Mouse (Mus musculus): ENCODE measurements around the gene Cyren.

Cyren gene

DNA sequence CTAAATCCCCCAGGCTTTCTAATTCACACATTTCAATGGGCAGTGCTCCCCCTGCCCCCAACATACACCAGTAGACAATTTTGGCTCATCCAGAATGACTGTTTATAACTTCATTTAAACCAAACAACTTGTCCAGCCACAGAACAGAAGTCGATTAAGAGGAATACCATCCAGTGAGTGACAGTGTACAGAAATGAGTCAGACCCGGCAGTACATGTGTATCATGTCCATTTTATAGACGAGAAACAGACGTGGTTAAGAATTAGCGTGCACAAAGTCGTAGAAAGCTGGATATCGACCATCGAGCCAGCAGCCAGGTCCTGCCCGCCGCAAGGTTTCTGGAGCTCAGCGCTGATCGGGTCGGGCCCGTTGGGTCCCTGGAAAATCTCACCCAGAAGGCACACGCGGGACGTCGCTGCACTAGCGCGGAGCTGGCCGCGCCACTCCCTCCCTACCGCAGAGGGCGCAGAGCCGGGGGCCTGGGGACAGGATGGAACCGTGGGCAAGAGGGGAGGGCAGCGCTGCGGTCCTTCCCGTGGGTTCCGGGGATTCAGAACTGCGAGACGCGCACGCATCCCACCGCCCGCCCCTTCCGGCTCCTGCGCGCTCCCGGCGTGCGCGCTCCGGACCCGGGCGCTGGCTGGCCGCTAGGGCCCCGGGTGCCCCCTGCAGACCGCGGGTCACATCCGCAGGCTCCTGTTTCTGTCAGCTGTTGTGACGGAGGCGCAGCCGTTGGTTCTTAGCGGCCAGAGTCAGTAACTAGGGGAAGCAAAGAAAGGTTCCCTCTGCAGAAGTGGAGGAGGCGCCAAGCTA lies at the start of gene Cyren:
TSS of gene Cyren (minus strand) at position 552 of the 813 bp plus-strand sequence.
- peak; percentile 90 for DNase-seq (ENCODE audit: low spot score)

DNA sequence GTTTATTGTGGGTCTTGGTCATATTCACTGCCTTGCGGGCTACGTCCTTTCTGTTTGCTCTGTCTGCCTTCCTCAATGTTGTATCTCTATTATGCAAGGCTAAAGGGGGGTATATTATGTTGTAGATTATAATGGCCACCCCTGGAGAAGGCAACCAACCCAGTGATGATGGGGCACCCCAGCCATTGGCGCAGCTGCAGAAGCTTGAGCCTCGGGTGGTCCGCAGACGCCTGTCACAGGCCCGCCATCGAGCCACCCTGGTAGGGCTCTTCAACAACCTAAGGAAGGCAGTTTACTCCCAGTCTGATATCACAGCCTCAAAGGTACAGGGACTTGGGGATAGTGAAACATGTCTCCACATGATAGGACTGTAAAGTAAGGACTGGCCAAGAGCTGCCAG lies 49.7 kb upstream of the Cyren start:
- DNase-seq (ENCODE audit: low spot score), result no peak

DNA sequence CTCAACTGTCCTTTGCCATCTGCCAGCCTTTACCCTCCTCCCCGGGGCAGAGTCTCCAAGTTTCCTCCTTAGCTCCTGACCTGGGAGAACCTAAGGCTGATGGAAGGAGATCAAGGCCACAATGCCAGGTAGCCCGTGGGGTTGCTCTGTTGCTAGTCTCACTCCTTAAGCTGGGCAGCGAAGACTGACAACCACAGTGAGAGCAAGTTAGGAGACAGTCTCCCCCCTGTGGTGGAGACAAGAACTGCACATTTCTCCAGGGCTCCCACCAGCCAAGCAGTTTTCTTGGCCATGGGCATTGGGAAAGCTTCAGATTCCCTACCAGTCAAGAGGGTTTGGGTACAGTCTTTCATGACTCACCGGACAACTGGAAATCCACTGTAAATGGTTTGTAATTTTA lies 49.3 kb upstream of the Cyren start:
- peak; percentile 42 for DNase-seq (ENCODE audit: low spot score)

DNA sequence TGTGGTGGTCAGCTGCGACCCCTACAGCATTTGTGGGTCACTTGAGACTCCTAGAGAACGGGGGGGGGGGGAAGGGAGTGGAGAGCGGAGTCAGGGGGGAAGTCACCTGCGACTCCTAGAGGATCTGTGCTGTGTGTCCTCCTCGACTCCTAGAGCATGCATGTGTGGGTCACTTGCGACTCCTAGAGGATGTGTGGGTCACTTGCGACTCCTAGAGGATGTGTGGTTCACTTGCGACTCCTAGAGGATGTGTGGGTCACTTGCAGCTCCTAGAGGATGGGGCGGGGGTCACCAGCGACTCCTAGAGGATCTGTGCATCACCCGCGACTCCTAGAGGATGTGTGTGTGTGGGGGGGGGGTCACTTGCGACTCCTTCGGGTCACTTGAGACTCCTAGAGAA lies 44.1 kb upstream of the Cyren start:
- DNase-seq (ENCODE audit: low spot score), result peak; percentile 52

DNA sequence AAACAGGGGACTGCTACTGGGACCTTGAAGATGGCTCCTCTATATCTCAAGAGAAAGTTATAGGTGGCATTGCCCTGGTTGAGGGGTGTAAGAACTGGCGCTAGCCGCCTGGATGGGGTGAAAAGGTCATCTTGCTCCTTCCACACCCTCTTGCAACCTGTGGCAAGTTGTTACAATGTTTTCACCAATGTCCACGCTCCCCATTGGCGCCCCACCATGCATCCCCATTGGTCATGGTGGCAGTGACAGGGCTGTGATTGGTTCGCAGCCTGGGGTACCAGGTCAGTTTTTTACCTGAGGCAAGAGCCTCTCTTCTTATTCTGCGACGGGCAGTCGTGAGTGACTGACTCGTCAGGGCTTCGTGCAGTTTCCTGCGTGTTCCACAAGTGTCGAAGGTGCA lies 42.8 kb upstream of the Cyren start:
- no peak for DNase-seq (ENCODE audit: low spot score)

DNA sequence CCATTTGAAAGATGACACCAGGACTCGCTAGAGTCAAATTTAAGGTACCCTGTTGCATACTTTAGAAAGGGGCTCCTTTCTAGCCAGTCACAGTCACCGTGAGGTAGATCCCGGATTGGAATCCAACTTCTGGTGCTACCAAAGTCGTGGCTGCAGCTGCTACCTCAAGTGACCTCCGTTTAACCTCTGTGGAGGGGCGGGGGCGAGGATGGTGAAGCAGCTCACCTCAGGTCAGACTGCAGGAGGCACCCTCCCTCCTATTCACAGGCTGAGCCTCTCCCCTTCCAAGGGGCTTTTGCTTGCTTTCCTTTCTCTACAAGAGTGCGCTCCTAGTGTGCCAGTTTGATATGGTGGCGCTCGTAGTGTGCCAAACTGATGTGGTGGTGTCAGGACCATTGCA lies 42.1 kb upstream of the Cyren start, which contains the start of gene Stra8:
TSS of gene Stra8 (plus strand) at position 208 of the 400 bp plus-strand sequence.
- no peak for DNase-seq (ENCODE audit: low spot score)

DNA sequence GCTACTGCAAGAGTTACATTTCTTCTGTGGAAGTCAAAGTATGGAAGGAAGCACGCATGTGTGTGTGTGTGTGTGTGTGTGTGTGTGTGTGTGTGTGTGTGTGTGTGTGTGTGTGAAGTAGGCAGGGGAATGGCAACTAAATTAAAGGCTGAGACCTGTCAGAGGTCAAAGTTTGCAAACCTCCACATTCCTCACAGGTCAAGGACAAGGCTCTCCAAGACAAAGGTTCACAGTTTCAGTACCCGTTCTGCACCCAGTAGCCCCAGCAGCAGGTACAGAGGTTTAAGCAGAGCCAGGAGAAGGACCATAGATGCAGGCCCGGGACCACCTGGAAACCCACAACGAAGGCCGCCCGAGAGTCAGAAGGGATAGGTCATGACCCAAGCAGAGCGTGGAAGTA lies 41.3 kb upstream of the Cyren start:
- no peak for DNase-seq (ENCODE audit: low spot score)

DNA sequence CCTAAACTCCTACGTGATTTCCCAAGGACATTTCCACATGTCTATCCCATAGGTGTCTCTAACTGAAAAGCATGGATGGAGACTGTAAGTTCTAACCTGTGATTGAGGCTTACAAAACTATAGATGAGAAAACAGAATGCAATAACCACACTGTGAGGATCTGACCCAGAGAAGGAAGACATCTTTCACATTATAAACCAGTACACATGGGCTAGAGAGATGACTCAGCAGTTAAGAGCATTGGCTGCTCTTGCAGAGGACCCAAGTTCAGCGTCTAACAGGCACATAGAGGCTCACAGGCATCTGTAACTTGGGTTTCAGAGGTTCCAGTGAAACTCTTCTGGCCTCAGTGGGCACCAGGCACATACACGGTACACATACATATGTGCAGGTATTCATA lies 36.6 kb upstream of the Cyren start:
- DNase-seq (ENCODE audit: low spot score), result no peak

DNA sequence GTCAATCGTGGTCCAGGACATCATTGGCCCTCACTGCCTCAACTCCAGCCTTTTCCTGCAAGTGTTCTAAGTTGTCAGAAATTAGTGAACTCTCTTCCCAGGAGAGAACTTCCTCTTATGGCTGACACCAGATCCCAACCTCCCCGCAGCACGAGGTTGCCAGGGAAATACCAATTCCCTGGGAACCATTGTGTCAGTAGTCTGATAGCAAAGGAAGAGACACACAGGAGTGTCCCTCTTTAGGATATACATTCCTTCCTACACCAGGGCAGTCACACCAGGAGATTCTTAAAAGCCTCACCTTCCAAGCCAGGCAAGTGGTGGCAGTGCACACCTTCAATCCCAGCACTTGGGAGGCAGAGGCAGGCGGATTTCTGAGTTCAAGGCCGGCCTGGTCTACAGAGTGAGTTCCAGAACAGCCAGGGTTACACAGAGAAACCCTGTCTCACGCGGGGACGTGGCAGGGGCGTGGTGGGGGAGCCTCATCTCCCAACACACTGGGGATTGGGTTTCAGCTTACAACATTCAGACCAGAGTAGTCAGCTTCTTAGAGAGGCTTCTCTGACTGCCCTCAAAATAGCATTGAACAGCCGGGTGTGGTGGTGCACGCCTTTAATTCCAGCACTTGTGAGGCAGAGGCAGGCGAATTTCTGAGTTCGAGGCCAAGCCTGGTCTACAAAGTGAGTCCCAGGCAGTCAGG lies 35.6 kb upstream of the Cyren start:
- DNase-seq (ENCODE audit: low spot score), result no peak

DNA sequence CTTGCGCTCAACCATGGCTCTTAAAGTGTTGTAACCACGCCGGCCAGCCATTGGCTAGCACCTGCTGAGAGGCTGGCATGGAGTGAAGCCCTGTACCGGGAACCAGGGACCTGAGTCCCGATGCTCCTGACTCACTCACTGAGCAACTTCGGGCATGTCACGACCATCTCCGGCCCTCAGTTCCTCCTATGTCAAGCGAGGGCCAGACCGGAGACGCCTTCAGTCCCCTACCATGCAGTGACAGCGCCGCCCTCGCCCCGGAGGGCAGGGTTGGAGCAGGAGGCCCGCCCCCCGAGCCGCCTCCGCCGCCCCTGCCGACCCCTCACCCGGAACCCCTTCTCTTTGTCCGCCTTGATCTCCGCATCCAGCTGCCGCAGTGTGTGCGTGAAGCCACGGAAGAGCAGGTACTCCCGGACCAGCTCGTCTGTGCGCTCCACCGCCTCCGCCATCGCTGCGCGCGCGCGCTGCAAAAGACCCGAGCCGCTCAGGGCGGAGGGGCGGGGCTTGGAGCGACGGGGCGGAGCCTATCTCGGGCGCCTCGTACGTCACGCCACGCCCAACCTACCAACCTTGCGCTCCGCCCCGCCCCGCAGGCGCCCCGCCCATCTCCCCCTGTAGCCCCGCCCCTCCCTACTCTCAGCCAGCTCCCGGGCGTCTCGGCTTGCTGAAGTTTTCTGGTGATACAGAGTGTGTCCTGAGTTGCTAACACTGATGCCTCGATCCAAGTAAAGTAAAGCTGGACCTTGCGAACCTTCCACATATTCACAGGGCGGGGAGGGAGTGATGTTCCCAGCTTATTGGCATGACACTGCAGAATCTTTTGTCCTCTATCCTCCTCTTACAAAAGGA lies 32.7 kb upstream of the Cyren start, which contains the start of gene Wdr91:
TSS of gene Wdr91 (minus strand) at position 506 of the 849 bp plus-strand sequence.
- peak; percentile 95 for DNase-seq (ENCODE audit: low spot score)

DNA sequence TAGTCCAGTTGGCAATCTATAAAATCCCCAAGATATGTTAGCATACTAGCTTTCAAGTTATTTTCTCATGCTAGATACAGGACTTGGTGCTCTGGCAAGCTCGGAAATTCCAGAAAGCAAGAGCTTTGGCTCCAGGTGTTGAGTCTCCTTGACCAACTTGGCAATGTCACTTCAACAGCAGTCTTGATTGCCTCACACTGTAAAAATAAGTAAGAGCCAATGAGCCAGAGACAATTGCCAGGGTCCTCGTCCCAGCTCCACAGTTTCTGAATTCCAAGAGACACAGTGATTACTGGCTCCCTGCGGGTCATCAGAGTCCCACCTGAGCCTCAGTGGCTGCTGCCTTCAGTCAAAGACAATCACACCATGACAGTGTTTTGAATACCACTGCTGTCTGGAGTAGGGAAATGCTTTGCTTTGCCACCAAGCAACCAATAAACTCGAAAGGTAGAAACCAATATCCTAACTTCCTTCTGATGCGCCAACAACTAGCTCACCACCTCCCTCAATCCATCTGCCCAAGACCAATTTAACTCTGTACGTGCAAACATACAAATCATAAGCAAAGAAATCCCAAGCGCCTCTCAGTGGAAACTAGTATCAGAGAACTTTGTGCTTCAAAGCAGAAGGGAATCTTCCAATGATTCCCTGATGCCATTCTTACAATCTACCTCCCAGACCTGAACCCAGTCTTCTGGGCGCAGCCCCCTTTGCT lies 31.9 kb upstream of the Cyren start:
- no peak for DNase-seq (ENCODE audit: low spot score)

DNA sequence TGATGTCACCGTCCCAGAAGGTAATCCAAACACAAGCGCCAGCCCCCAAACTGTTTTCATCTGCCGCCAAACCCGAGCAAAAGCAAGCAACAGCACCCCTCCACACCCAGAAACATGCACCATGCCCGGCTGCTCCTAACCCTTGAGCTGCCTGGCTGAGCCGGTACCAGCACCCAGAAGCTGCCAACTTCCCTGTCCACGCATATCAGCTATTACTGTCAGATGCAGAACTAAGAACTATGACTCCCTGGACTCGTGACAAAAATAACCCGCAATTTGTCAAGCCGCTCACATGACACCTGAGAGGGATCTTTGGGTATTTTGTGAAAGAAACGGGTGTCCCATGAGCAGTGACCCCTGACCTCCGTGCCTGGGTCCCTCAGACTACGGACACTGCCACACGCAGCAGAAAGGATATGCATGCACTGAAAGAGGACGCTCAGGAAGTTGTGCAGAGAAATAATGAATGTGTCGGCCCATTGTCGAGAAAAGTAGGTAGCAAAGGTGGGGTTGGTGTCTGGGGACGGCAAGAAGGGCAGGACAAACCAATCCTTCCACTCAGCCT lies 29.9 kb upstream of the Cyren start:
- DNase-seq (ENCODE audit: low spot score), result no peak

DNA sequence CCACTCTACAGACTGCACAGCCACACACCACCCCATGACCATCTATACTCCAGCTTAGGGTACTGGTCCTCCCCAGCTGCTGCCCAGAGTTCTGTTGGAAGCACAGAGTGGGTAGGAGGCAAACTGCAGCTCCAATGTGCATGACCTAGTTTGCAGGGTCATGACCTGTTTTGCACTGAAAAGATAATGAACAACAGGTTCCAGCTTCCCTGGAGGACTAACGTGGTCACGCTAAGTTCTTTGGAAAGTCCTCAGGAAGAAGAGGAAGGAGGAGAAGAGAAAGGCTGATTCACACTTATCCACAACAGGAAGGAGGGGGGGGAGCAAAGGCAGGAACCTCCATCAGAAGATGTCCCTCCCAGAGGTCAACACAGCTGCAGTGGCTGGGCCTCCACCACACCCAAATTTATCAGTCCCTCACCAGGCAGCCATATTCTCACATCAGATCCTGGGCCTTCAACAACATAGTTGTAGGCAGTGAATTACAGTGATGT lies 29.3 kb upstream of the Cyren start:
- DNase-seq (ENCODE audit: low spot score), result no peak

DNA sequence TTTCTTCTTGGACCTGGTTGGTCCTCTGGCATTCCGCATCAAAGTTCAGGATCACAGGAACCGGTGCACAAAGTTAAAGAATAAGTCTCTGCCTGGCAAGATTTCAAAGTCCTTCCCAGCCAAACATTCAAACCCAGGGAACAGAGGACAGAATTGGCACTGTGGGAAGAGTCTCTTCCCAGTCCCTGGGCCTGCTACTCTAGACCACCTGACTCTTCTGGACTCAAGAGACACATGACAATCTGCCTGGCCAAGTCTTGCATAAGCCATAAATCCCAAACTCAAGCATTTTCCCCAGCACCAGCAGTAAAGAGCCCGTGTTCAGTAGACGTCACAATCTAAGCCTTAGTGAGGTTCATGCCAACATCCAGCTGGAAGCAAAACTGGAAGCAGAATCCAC lies 28.8 kb upstream of the Cyren start:
- no peak for DNase-seq (ENCODE audit: low spot score)

DNA sequence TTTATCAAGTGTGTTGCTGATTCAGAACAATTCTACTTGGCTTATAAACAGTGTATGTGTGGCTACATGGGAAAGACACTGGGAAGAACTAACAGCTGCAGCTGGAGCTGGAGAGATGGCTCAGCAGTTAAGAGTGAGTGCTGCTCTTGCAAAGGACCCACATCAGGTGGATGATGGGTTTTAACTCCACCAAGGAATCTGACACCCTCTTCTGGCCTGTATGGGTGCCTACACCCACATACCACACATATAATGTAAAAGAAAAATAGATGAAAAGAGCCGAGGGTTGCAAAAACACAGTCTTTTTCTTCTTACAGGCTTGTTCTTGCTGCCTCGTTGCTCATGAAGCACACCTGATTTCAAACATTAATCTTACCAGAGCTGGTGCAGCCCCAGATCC lies 28.3 kb upstream of the Cyren start:
- DNase-seq (ENCODE audit: low spot score), result no peak

DNA sequence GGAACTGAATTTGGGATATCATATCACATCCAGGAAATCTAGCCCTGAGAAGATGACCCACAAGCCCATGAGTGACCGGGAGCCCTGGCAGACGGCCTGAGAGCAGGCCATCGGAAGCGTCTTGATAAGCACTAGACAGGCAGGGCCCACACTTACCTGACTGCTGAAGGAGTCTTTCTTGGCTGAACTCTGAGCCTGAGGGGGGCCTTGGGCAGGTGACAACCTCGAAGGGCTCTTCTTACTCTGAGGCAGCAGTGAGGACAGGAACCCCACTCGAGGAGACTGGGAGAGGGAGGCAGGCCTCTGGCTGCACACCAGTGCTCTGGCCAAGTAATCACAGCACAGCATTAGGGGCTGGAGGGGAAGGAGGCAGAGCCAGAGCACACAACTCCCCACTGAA lies 26.5 kb upstream of the Cyren start:
- no peak for DNase-seq (ENCODE audit: low spot score)

DNA sequence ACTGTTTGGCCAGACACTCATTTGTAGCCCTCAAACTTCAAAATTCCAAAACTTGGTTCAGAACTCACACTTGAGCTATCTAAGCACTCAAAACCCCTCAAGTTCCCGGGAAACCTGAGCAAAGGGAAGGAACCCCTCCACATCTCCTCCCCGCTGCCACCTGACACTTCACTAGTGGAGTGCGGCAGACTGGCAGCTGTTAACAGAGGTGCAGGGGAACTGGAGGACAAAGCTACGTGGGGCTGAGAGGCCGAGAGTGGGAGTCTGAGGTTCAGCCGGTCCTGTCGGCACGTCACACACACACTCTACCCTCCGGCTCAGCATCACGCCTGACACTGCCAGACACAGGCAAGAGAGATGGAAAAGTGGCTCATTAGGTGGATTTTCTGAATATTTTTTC lies 26.0 kb upstream of the Cyren start:
- DNase-seq (ENCODE audit: low spot score), result no peak

DNA sequence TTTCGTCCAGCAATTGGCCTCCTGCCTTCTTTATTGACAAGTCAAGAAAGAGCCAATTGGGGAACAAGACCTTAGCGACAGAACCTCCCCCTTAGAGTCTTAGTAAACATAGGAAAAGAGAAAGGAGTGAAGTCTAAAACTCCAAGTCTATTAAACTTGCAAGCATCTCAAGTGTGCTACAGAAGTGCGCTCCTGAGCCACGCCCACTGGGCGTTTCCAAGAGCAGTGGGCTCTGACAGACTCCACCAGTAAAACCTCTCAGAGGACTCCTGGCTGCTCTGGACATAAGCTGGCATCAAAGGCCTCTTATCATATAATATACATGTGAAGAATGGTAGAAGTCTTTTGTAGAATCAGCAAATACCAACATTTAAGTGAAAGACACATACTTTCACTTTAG lies 25.6 kb upstream of the Cyren start:
- DNase-seq (ENCODE audit: low spot score), result no peak

DNA sequence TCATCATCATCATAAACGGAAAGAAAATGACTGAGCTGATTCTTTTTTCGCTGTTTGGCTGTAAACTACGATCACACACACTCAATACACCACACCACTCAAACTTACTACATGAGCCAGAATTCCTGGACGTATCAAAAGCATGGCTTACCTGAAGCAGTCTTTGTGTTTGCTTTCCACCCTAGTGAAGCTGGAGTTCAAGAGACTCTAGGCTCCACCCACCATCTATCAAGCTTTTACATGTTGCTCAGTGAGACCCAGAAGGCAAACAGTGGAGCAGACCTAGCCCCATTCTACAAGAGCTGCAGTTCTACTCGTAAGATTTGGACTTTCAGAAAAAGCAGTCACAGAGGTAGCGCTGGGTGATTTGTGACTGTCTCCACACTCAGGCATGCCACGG lies 24.7 kb upstream of the Cyren start:
- DNase-seq (ENCODE audit: low spot score), result no peak

DNA sequence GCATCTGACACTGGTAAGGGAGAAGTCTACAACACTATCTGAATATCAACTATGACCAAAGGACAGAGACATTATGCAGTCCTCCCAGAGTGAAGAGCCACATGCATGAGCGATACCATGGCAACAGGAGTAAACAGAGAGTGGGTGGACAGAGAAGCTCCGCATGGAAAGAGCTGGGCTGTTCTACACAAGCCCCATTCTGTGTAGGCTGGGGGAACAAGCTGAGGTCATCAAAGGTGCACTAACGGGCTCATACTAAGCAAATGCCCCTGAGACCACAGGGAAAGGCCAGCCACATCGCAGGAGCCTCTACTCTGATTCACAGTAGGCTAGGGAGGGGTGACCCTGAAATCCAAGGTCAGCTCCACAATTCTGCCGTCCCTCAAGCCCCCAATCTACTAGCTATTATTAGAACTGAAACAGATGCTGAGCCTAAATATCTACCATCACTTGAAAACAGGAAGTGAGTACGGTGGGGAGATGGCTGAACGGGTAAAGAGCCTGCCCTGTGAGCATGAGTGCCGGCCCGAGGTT lies 24.1 kb upstream of the Cyren start:
- no peak for DNase-seq (ENCODE audit: low spot score)

DNA sequence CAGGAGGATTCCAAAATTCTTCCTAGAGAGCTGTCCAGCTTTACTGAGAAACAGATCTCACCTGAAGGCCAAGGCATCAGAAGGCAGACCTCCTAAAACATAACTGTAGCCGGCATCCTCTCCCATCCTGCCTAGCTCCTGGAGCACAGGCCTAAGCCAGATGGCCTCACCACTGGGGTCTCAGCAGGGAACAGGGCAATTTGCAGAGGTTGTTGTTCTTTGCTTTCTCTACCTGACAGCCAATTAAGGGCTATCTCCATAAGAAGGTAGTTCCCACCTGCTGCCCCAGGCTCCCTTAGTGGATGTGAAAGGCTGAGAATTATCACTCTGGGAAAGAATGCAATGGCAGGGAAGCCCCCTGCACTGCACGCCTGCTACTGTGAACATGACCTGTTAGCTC lies 23.1 kb upstream of the Cyren start:
- DNase-seq (ENCODE audit: low spot score), result no peak
